Mouse (Mus musculus): ENCODE data around the gene Tmem198b.

- no peak for TF ChIP-seq CTCF (IDR thresholded peaks at IDR 0.05; ENCODE audit: insufficient read depth, low read length)
- TF ChIP-seq POLR2A (IDR thresholded peaks at IDR 0.05; ENCODE audit: borderline replicate concordance, extremely low read depth, low read depth, low read length) = no peak
Measured at GRCm38 (mm10) chr10:128839434-128839833, 35.3 kb upstream of the Tmem198b start.
